17 mouse cellular contexts compared by ENCODE assay signal in genomic region chr12:105521170-105521762, GRCm38 (mm10). TPM values are rescaled to one million over a fixed set of nuclear protein-coding genes. Genes with fewer than 3 reads are reported as not detected.
DNase-seq lines count a peak whose midpoint lies in the region; ATAC-seq and TF ChIP-seq lines count a peak whose summit lies in the region.
"Had no signal": no experiment of that assay in that cellular context is flagged by ENCODE, and none has a peak within 500 bp of the region (broad histone marks: within the 10 kb centered on the region; RNA-seq: fewer than 3 reads in every experiment).

No protein-coding gene starts in this region.

- TF ChIP-seq CTCF in brain, embryonic 14.5 days (IDR thresholded peaks at IDR 0.05; ENCODE audit: borderline replicate concordance, extremely low read depth, insufficient read depth, insufficient read length), result no peak

- peaks cover 46% of the 10 kb centered on the region for H3K4me1 ChIP-seq in heart, embryonic 15.5 days (replicated peaks)
- H3K4me1 ChIP-seq in limb, embryonic 12.5 days (replicated peaks), result peaks cover 19% of the 10 kb centered on the region
- H3K4me1 ChIP-seq in limb, embryonic 10.5 days, result peaks cover 6% of the 10 kb centered on the region; the same call in 1 of the 2 replicates
- H3K4me1 ChIP-seq in limb, embryonic 15.5 days, result peaks cover 29% of the 10 kb centered on the region

- 53% methylated on average over 15 of the region's 15 CpGs for WGBS in heart, embryonic 15.5 days
- 67% methylated on average over 15 of the region's 15 CpGs for WGBS in limb, embryonic 12.5 days
- 87% methylated on average over 15 of the region's 15 CpGs for WGBS in limb, embryonic 10.5 days
- 41% methylated on average over 15 of the region's 15 CpGs for WGBS in limb, embryonic 15.5 days

- peaks cover under 1% of the 10 kb centered on the region; the same call in 1 of the 2 replicates for H3K27me3 ChIP-seq in heart, embryonic 15.5 days
- H3K27me3 ChIP-seq in limb, embryonic 12.5 days, result no peaks in the 10 kb centered on the region
- H3K27me3 ChIP-seq in limb, embryonic 10.5 days (ENCODE audit: low read depth, poor library complexity, severe bottlenecking), result no peaks in the 10 kb centered on the region
- H3K27me3 ChIP-seq in limb, embryonic 15.5 days, result no peaks in the 10 kb centered on the region

- no peaks in the 10 kb centered on the region for H3K36me3 ChIP-seq in heart, embryonic 15.5 days
- H3K36me3 ChIP-seq in limb, embryonic 12.5 days, result no peaks in the 10 kb centered on the region
- no peaks in the 10 kb centered on the region for H3K36me3 ChIP-seq in limb, embryonic 10.5 days
- H3K36me3 ChIP-seq in limb, embryonic 15.5 days, result no peaks in the 10 kb centered on the region
- H3K36me3 ChIP-seq: forebrain, embryonic 10.5 days had no signal

- 0 out of 2 replicates have a peak overlapping the region, but pooled peaks have one; percentile 5 for H3K27ac ChIP-seq in heart, embryonic 15.5 days
- H3K27ac ChIP-seq in limb, embryonic 12.5 days, result 0 out of 2 replicates have a peak overlapping the region, but pooled peaks have one; percentile 42
- no peak overlapping the region for H3K27ac ChIP-seq in limb, embryonic 10.5 days
- H3K27ac ChIP-seq in limb, embryonic 15.5 days, result peak overlapping the region; percentile 74
- H3K27ac ChIP-seq: forebrain, embryonic 10.5 days; macrophage had no signal

- no peak overlapping the region for H3K4me3 ChIP-seq in heart, embryonic 15.5 days
- no peak overlapping the region for H3K4me3 ChIP-seq in limb, embryonic 12.5 days (replicated peaks)
- H3K4me3 ChIP-seq in limb, embryonic 10.5 days, result no peak overlapping the region
- no peak overlapping the region for H3K4me3 ChIP-seq in limb, embryonic 15.5 days
- H3K4me3 ChIP-seq: forebrain, embryonic 10.5 days had no signal

- DNase-seq in heart, postnatal 25 days (ENCODE audit: low spot score), result no peak
- DNase-seq in limb, embryonic 10.5 days (ENCODE audit: low spot score), result no peak
- DNase-seq in brain, embryonic 14.5 days (ENCODE audit: low read depth), result peak; percentile 62
- no peak for DNase-seq in cerebellum, postnatal 25 days
- no peak for DNase-seq in spleen, postnatal 4 days (ENCODE audit: low spot score in 2 of 2)
- DNase-seq: adrenal gland, adult 2 months; cerebellum, adult 11-12 months; gastrocnemius, postnatal 25 days; heart, postnatal 4 days; left cerebral cortex, postnatal 4 days had no signal

- ATAC-seq in heart, embryonic 15.5 days (replicated peaks; ENCODE audit: insufficient number of reproducible peaks, insufficient read depth, low FRiP score, low read depth), result 0 out of 2 replicates have a peak, but pooled peaks have one; percentile 19
- peak; percentile 26; the same call in 1 of the 2 replicates for ATAC-seq in limb, embryonic 12.5 days (ENCODE audit: insufficient number of reproducible peaks, insufficient read depth, low FRiP score, low TSS enrichment, low read depth)
- ATAC-seq in limb, embryonic 15.5 days (ENCODE audit: insufficient number of reproducible peaks, low FRiP score, low TSS enrichment, low read depth), result peak; percentile 57; the same call in 1 of the 2 replicates
- ATAC-seq: CD4-positive, CD25-positive, alpha-beta regulatory T cell, adult 4 months had no signal

- no peak for TF ChIP-seq POLR2A in brain, embryonic 14.5 days (IDR thresholded peaks at IDR 0.05; ENCODE audit: borderline replicate concordance, extremely low read depth, insufficient read depth, insufficient read length, poor library complexity, severe bottlenecking)

- H3K9ac ChIP-seq in heart, embryonic 15.5 days, result no peak overlapping the region
- H3K9ac ChIP-seq in limb, embryonic 12.5 days (replicated peaks), result no peak overlapping the region
- H3K9ac ChIP-seq in limb, embryonic 15.5 days, result no peak overlapping the region

- intact Hi-C loops in heart, postnatal 25 days (cut with DNase I), result loop anchor here (10.0 kb wide), 1 partner anchor 756 kb away; no protein-coding TSS in a partner anchor

- no peak overlapping the region for H3K4me2 ChIP-seq in heart, embryonic 15.5 days
- H3K4me2 ChIP-seq in limb, embryonic 12.5 days, result no peak overlapping the region
- H3K4me2 ChIP-seq in limb, embryonic 15.5 days, result 0 out of 2 replicates have a peak overlapping the region, but pooled peaks have one; percentile 5

- 0 out of 2 replicates have a peak, but pooled peaks cover 2% of the 10 kb centered on the region for H3K9me3 ChIP-seq in heart, embryonic 15.5 days (replicated peaks)
- H3K9me3 ChIP-seq in limb, embryonic 12.5 days, result 0 out of 2 replicates have a peak, but pooled peaks cover 3% of the 10 kb centered on the region
- no peaks in the 10 kb centered on the region for H3K9me3 ChIP-seq in limb, embryonic 10.5 days (replicated peaks)
- H3K9me3 ChIP-seq in limb, embryonic 15.5 days, result no peaks in the 10 kb centered on the region
- H3K9me3 ChIP-seq: forebrain, embryonic 10.5 days had no signal

RNA-seq across cellular contexts. Expression of gene Bdkrb2, which starts 41.8 kb away (rescaled TPM):
- 0.77 and 1.6 TPM in 2 replicates for polyA plus RNA-seq in heart, embryonic 15.5 days (2015; fragmentation: Nextera tagmentation; extraction: Ambion mirVana)
- under 1 TPM; 0.59 to 0.88 TPM for total RNA-seq in heart, postnatal 25 days (2021)
- polyA plus RNA-seq in limb, embryonic 12.5 days (2016; fragmentation: Nextera tagmentation; extraction: Ambion mirVana), result 1.5 and 1.8 TPM in 2 replicates
- 0.36 and 0.93 TPM in 2 replicates for polyA plus RNA-seq in limb, embryonic 10.5 days (2016; fragmentation: Nextera tagmentation; extraction: Ambion mirVana)
- 0.40 and 0.98 TPM in 2 replicates for polyA plus RNA-seq in brain, embryonic 14.5 days (2012; rRNA removed)
- polyA plus RNA-seq in limb, embryonic 15.5 days (2015; fragmentation: Nextera tagmentation; extraction: Ambion mirVana), result 3.8 and 4.6 TPM in 2 replicates
- total RNA-seq: monocyte, adult 5-6 weeks had no signal
- polyA plus RNA-seq: CD4-positive, CD25-positive, alpha-beta regulatory T cell, adult 4 months; macrophage had no signal
